Mouse (Mus musculus): ENCODE data around the gene Syt5.

DNA sequence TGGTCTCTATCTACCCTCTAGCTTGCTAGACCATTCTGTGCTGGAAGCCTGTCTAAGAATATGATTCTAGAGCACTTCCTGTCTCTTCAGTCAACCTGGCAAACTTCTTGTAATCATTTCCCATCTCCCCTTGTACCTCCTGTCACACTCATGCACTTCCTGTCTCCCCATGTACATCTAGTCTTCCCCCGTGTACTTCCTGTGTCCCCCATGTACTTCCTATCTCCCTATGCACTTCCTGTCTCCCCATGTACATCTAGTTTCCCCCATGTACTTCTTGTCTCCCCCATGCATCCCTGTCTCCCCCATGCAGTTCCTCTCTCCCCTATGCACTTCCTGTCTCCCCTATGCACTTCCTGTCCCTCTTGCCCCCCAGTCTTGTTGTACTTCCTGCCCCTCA lies 28.9 kb downstream of the Syt5 start:
- TF ChIP-seq USF2 (IDR thresholded peaks at IDR 0.05; ENCODE audit: borderline replicate concordance in 1 of 2, insufficient read depth in 1 of 2, low read depth in 1 of 2, low read length in 2 of 2): no peak
- no peak for TF ChIP-seq CTCF (IDR thresholded peaks at IDR 0.05 in 2 of 3, conservative IDR thresholded peaks at IDR 0.05 in 1 of 3; ENCODE audit: control insufficient read depth in 1 of 3, insufficient read depth in 1 of 3, low read depth in 2 of 3, low read length in 3 of 3, poor library complexity in 1 of 3, severe bottlenecking in 1 of 3)
- no peak for TF ChIP-seq MAX (IDR thresholded peaks at IDR 0.05; ENCODE audit: low read length)
- TF ChIP-seq POLR2A (IDR thresholded peaks at IDR 0.05; ENCODE audit: control insufficient read depth in 1 of 2, insufficient read depth in 1 of 2, low read depth in 1 of 2, low read length in 2 of 2, poor library complexity in 1 of 2): no peak
- no peak for TF ChIP-seq RAD21 (IDR thresholded peaks at IDR 0.05; ENCODE audit: low read depth, low read length)
